Mouse (Mus musculus) thymus, adult 2 months (tissue): ENCODE results near the gene Fbll1. TPM values are rescaled to one million over a fixed set of nuclear protein-coding genes. Genes with fewer than 3 reads are reported as not detected.
A peak's percentile ranks its signal among the peaks of the same experiment; 100 is the strongest.
"Not testable (repeated sequence)": the region's sequence is repeated elsewhere in the genome, so short reads cannot be mapped to it uniquely, and the experiment has no call there.

Source experiments
- DNase-seq: peaks from one replicate; pipeline ENCODE4 v3.0.0; 2021
- H3K27ac ChIP-seq: fragments of 200-500 bp; 2 replicates; pipeline ENCODE4 v1.5.1; 2012; ENCODE audit warnings: low read length, control low read depth; ENCODE audit not compliant: control insufficient read depth, insufficient read depth
- H3K27me3 ChIP-seq: fragments of 200-500 bp; 2 replicates; pipeline ENCODE4 v1.6.1; 2012; ENCODE audit warnings: mild to moderate bottlenecking, low read length, moderate library complexity, mixed read lengths; ENCODE audit not compliant: control insufficient read depth, insufficient read depth
- H3K36me3 ChIP-seq: fragments of 200-500 bp; 2 replicates; pipeline ENCODE4 v1.6.1; 2012; ENCODE audit warnings: mild to moderate bottlenecking, low read length, moderate library complexity; ENCODE audit not compliant: control insufficient read depth, insufficient read depth
- H3K4me1 ChIP-seq: fragments of 200-500 bp; replicated peaks from 2 replicates; pipeline ENCODE4 v1.6.1; 2012; ENCODE audit warnings: low read length; ENCODE audit not compliant: control insufficient read depth, insufficient read depth
- H3K4me3 ChIP-seq: fragments of 200-500 bp; 2 replicates; pipeline ENCODE4 v1.5.1; 2012; ENCODE audit warnings: mild to moderate bottlenecking, low read length, control low read depth, moderate library complexity; ENCODE audit not compliant: control insufficient read depth, insufficient read depth
- CTCF ChIP-seq: fragments of 200-500 bp; IDR thresholded peaks from 2 replicates; pipeline ENCODE4 v1.5.1; 2012; ENCODE audit warnings: mild to moderate bottlenecking, control low read depth, low read length, moderate library complexity, borderline replicate concordance; ENCODE audit not compliant: control insufficient read depth, poor library complexity, insufficient read depth; ENCODE audit errors: extremely low read depth
- POLR2A ChIP-seq: fragments of 200-500 bp; IDR thresholded peaks from 2 replicates; pipeline ENCODE4 v1.6.1; 2012; ENCODE audit warnings: mild to moderate bottlenecking, low read length, control low read depth, moderate library complexity; ENCODE audit not compliant: control insufficient read depth, poor library complexity, insufficient read depth; ENCODE audit errors: extremely low read depth
- WGBS: fragments of 180-500 bp; shearing (Covaris S2); methylation state at CpG from one replicate; pipeline ENCODE4 v1.1.7; 2018; 5-methylcytosine and 5-hydroxymethylcytosine counted together
- polyA plus RNA-seq: library from polyadenylated mRNA; depleted of rRNA; stranded (reverse); fragments of >200 nt; gene quantifications from 2 replicates; pipeline ENCODE4 v1.2.3, GENCODE M21; 2012

The Fbll1 gene
- polyA plus RNA-seq, 1 experiment: 0.11 TPM

- Histone ChIP-seq H3K4me3 (no peak overlapping the region), H3K27me3 (no peaks in the 10 kb centered on the region), H3K36me3 (peaks cover 82% of the 10 kb centered on the region), H3K4me1 (no peaks in the 10 kb centered on the region), H3K27ac (no peak overlapping the region)
- TF ChIP-seq POLR2A (no peak), CTCF (no peak)
- DNase-seq: no peak
- 96% methylated on average over 12 of the region's 12 CpGs for WGBS
These were observed 17.6 kb upstream of the Fbll1 start for GRCm38 (mm10) chr11:35816316-35816715.

- WGBS: 95% methylated on average over 10 of the region's 10 CpGs
- no peaks in the 10 kb centered on the region for H3K27me3 ChIP-seq
- no peak for DNase-seq
- no peak for TF ChIP-seq CTCF
- no peak for TF ChIP-seq POLR2A
- H3K4me1 ChIP-seq: no peaks in the 10 kb centered on the region
- no peak overlapping the region for H3K27ac ChIP-seq
- no peak overlapping the region for H3K4me3 ChIP-seq
- H3K36me3 ChIP-seq: peaks cover 64% of the 10 kb centered on the region
These were observed 12.8 kb upstream of the Fbll1 start for GRCm38 (mm10) chr11:35811458-35811857.

GRCm38 (mm10) chr11:35801332-35801731 is 2.6 kb upstream of the Fbll1 start:
- peaks cover 11% of the 10 kb centered on the region; the same call in 1 of the 2 replicates for H3K27me3 ChIP-seq
- no peak overlapping the region for H3K27ac ChIP-seq
- 85% methylated on average over 5 of the region's 5 CpGs for WGBS

GRCm38 (mm10) chr11:35798495-35798820 is 226 bp downstream of the Fbll1 start:
- H3K4me3 ChIP-seq: peak overlapping the region; percentile 48
- H3K27me3 ChIP-seq: peaks cover 11% of the 10 kb centered on the region; the same call in 1 of the 2 replicates
- no peaks in the 10 kb centered on the region for H3K36me3 ChIP-seq
- peak; percentile 4 for DNase-seq
- TF ChIP-seq POLR2A (no peak), CTCF (no peak)
- WGBS: 5% methylated on average over 23 of the region's 23 CpGs
- no peak overlapping the region for H3K27ac ChIP-seq
- peaks cover 6% of the 10 kb centered on the region; the same call in 1 of the 2 replicates for H3K4me1 ChIP-seq

More at GRCm38 (mm10) chr11:35801332-35801731, 2.6 kb upstream of the Fbll1 start:
- DNase-seq: no peak
- Histone ChIP-seq H3K36me3 (no peaks in the 10 kb centered on the region), H3K4me1 (peaks cover 6% of the 10 kb centered on the region; the same call in 1 of the 2 replicates), H3K4me3 (no peak overlapping the region)
- no peak for TF ChIP-seq CTCF
- TF ChIP-seq POLR2A: no peak

GRCm38 (mm10) chr11:35797751-35798494 is 761 bp downstream of the Fbll1 start:
- Histone ChIP-seq H3K4me3 (peak overlapping the region; percentile 48), H3K36me3 (no peaks in the 10 kb centered on the region), H3K27me3 (peaks cover 11% of the 10 kb centered on the region; the same call in 1 of the 2 replicates), H3K4me1 (peaks cover 6% of the 10 kb centered on the region; the same call in 1 of the 2 replicates), H3K27ac (no peak overlapping the region)
- WGBS: 9% methylated on average over 86 of the region's 86 CpGs
- no peak for DNase-seq
- TF ChIP-seq CTCF: no peak
- TF ChIP-seq POLR2A: no peak

- not testable (repeated sequence) for H3K27ac ChIP-seq, H3K4me1 ChIP-seq, H3K36me3 ChIP-seq, H3K4me3 ChIP-seq, DNase-seq, H3K27me3 ChIP-seq
- 57% methylated on average over 5 of the region's 5 CpGs for WGBS
These were observed 5.9 kb downstream of the Fbll1 start for GRCm38 (mm10) chr11:35792800-35793199.

GRCm38 (mm10) chr11:35788443-35788842 is 10.2 kb downstream of the Fbll1 start:
- no peaks in the 10 kb centered on the region for H3K27me3 ChIP-seq
- H3K27ac ChIP-seq: no peak overlapping the region
- no peaks in the 10 kb centered on the region for H3K4me1 ChIP-seq
- DNase-seq: no peak
- H3K4me3 ChIP-seq: no peak overlapping the region
- TF ChIP-seq CTCF (no peak), POLR2A (no peak)
- H3K36me3 ChIP-seq: peaks cover 23% of the 10 kb centered on the region
- WGBS: 88% methylated on average over 2 of the region's 2 CpGs
